Mouse (Mus musculus) embryonic fibroblast, embryonic 13.5 days (primary cell): ENCODE results near the gene Kirrel. TPM values are rescaled to one million over a fixed set of nuclear protein-coding genes. Genes with fewer than 3 reads are reported as not detected.

Experiments used
- H3K27ac ChIP-seq: 2 replicates; pipeline ENCODE4 v1.5.1; 2012; ENCODE audit warnings: low read length, control low read depth, inconsistent platforms; ENCODE audit not compliant: insufficient read depth
- H3K4me1 ChIP-seq: 2 replicates; pipeline ENCODE4 v1.6.1; 2011; ENCODE audit warnings: low read length; ENCODE audit not compliant: control insufficient read depth, insufficient read depth
- H3K4me3 ChIP-seq: 2 replicates; pipeline ENCODE4 v1.5.1; 2011; ENCODE audit warnings: mild to moderate bottlenecking, control low read depth, low read length; ENCODE audit not compliant: insufficient read depth
- CTCF ChIP-seq: IDR thresholded peaks from 2 replicates; pipeline ENCODE4 v1.5.1; 2011; ENCODE audit warnings: mild to moderate bottlenecking, control low read depth, low read length, moderate library complexity, borderline replicate concordance; ENCODE audit not compliant: insufficient read depth
- POLR2A ChIP-seq: IDR thresholded peaks from 2 replicates; pipeline ENCODE4 v1.6.1; 2011; ENCODE audit warnings: low read depth, mild to moderate bottlenecking, control low read depth, low read length, moderate library complexity
- polyA plus RNA-seq: library from polyadenylated mRNA; stranded (reverse); fragments of >200 nt; gene quantifications from 2 replicates; pipeline ENCODE4 v1.2.4, GENCODE M21; 2011; ENCODE audit warnings: low read depth; ENCODE audit not compliant: missing spikeins, insufficient read length

Gene Kirrel
- polyA plus RNA-seq, 1 experiment: 101 TPM

GRCm38 (mm10) chr3:87157297-87157696, 17.2 kb downstream of the Kirrel start:
- H3K4me3 ChIP-seq: no peak overlapping the region
- no peak for TF ChIP-seq CTCF
- TF ChIP-seq POLR2A: no peak
- peaks cover 49% of the 10 kb centered on the region for H3K4me1 ChIP-seq
- H3K27ac ChIP-seq: peak overlapping the region; percentile 99

- Histone ChIP-seq H3K4me3 (no peak overlapping the region), H3K27ac (peak overlapping the region; percentile 100), H3K4me1 (peaks cover 60% of the 10 kb centered on the region)
- no peak for TF ChIP-seq CTCF
- TF ChIP-seq POLR2A: no peak
Observed at GRCm38 (mm10) chr3:87154398-87155287, 19.9 kb downstream of the Kirrel start.

DNA sequence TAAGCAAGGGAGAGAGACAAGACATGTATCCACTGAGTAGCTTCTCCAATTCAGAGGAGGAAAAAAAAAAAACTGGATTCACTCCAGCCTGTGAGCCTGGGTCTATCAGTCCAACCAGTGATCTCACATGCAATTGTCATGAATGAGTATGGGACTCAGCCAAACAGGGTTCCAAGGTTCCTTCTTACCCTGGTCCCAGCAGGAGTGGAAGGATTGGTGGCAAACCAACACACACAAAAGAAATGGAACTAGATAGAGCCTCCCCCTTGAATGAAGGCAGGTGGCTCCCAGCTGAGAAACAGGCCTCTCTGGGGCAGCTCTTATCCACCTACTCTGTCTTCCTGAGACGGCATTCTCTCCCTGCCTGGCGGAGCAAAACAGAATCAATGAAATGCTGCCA, 21.5 kb downstream of the Kirrel start:
- Histone ChIP-seq H3K4me1 (peaks cover 57% of the 10 kb centered on the region), H3K4me3 (no peak overlapping the region), H3K27ac (peak overlapping the region; percentile 100)
- TF ChIP-seq CTCF: no peak

DNA sequence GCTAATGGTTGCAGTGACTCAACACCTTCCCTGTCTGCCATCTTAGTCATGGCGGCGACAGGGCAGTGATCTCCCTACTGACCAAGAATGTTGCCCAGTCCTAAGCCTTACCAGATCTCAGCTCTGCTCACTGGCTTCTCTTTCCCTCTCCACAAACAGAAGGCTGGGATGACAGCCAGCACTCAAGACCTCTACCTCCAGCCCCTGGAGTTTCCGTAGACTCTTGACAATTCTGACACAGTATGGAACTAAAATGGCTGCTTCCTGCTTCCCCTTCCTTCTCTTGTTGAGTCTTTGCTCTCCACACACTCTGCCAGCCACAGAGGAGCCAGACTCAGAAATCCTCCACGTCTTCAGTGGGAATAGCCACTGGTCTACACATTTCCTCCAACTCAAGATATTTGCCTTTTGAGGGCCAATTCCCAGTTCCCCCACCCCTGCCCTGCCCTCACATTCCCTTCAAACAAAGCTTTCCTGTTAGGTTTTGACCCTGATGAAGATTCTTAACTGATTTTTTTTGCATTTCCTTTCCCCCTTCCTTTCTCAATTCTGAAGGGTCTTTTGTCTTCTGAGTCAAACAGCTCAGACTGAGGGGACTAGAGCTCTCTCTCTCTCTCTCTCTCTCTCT, 22.3 kb downstream of the Kirrel start:
- peak overlapping the region; percentile 100 for H3K27ac ChIP-seq
- TF ChIP-seq CTCF: no peak
- no peak for TF ChIP-seq POLR2A
- H3K4me1 ChIP-seq: peaks cover 53% of the 10 kb centered on the region
- no peak overlapping the region for H3K4me3 ChIP-seq

DNA sequence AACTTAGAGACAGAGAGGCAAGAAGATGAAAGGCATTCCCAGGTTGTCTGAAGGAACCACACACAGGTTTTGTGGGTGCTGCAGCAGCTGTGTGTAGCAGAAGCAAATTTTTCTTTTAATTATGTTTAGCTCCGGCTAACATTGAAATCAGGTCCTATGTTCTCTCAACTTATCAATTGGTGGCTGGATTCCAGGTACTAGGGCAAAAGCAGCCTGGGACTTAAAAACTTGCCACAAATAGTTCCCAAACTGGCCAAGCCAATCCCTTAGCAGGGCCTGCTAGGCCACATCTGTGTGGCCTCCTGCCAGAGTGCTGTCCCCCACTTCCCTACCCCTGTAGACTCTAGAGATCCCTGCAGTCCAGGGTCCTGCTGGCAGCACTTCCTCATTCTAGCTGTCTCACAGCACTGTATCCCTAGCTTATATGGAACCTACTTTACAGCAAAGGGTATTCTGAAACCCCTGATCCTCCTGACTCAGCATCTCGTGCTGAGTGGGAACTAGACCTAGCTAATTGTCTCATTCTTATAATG, 23.2 kb downstream of the Kirrel start:
- TF ChIP-seq CTCF (no peak), POLR2A (no peak; the same call in none of the 2 replicates)
- H3K4me1 ChIP-seq: peaks cover 46% of the 10 kb centered on the region

DNA sequence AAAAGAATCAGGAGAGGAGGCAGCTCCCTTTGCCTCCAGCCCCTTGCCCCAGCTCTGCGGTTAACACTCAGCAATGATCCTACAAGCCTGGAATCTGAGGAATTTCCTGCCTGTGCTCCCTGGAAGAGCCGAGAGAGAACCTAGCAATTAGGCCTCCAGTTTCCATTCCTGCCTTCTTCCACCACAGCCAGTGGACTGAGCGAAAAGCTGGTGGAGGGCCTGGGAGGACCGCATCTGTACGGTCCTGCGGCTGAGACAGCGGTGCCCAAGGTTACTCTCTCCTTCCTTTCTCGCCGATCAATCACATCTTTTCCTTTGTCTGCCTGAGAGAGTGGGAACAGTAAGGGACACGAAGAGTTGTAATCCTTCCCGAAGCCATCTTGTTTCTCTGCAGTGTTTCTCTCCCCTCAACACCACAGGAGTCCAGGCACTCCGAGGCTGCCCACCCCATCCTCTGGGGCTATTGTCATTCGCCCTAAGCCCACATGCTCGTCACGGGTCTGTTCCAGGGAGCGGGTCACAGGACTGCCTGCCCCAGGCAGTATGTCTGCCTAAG, 23.8 kb downstream of the Kirrel start:
- TF ChIP-seq POLR2A (peak; percentile 64), CTCF (no peak)
- no peak overlapping the region for H3K4me3 ChIP-seq
- H3K27ac ChIP-seq: peak overlapping the region; percentile 100
- H3K4me1 ChIP-seq: peaks cover 46% of the 10 kb centered on the region

More for the DNA sequence above, 23.2 kb downstream of the Kirrel start:
- Histone ChIP-seq H3K4me3 (no peak overlapping the region), H3K27ac (peak overlapping the region; percentile 100)

GRCm38 (mm10) chr3:87150056-87150688, 24.4 kb downstream of the Kirrel start:
- Histone ChIP-seq H3K27ac (peak overlapping the region; percentile 100), H3K4me3 (no peak overlapping the region), H3K4me1 (peaks cover 45% of the 10 kb centered on the region)
- TF ChIP-seq POLR2A (no peak), CTCF (no peak)

- peaks cover 41% of the 10 kb centered on the region for H3K4me1 ChIP-seq
- H3K27ac ChIP-seq: peak overlapping the region; percentile 100
- no peak overlapping the region for H3K4me3 ChIP-seq
- TF ChIP-seq CTCF (no peak), POLR2A (no peak; the same call in 1 of the 2 replicates)
Observed at GRCm38 (mm10) chr3:87149425-87149824, 25.1 kb downstream of the Kirrel start.

GRCm38 (mm10) chr3:87144476-87145240, 29.9 kb downstream of the Kirrel start:
- Histone ChIP-seq H3K27ac (no peak overlapping the region), H3K4me3 (no peak overlapping the region), H3K4me1 (peaks cover 15% of the 10 kb centered on the region)
- TF ChIP-seq CTCF (no peak), POLR2A (no peak)
